Mouse (Mus musculus): Measurements from ENCODE around the gene Kcnk12. TPM values are rescaled to one million over a fixed set of nuclear protein-coding genes. Genes with fewer than 3 reads are reported as not detected.

The Kcnk12 gene
- polyA plus RNA-seq, 1 experiment from 2014 or later: not detected

DNA sequence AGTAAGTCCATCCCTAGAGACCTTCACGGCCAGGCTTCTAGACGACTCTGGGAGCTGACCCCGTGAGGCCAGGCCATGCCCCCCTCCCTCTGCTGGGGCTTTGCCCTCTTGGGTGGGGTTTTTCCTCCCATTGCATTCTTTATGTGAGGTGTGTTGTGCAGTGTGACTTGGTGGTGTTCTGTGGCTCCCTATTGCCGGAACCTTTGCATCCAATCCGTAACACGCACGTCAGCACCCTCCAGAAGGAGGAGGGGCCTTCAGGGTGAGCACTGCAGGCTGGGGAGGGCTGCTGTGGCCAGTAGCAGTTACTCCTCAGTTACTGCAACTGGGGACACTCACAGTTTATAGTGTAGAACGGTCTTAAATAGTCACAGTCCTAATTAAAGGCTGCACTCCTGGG lies 97.7 kb downstream of the Kcnk12 start:
- no peaks in the 10 kb centered on the region for H3K27me3 ChIP-seq (replicated peaks; ENCODE audit: control insufficient read depth, insufficient read depth, low read length)
- no peak overlapping the region for H3K4me2 ChIP-seq (ENCODE audit: low read depth, low read length)
- no peak overlapping the region for H3K27ac ChIP-seq (replicated peaks; ENCODE audit: low read depth, low read length)
- DNase-seq (ENCODE audit: low spot score) (no peak), ATAC-seq (ENCODE audit: low read depth) (no peak)
- H3K36me3 ChIP-seq (ENCODE audit: control insufficient read depth, insufficient read depth, low read length): peaks cover 52% of the 10 kb centered on the region; the same call in 1 of the 2 replicates
- H3K9me3 ChIP-seq (ENCODE audit: control insufficient read depth, low read length): no peaks in the 10 kb centered on the region
- H3K4me3 ChIP-seq (ENCODE audit: low read depth, low read length): no peak overlapping the region
- WGBS: 78% methylated on average over 8 of the region's 8 CpGs
- no peaks in the 10 kb centered on the region for H3K4me1 ChIP-seq (ENCODE audit: control insufficient read depth, insufficient read depth, low read length)
- H3K9ac ChIP-seq (ENCODE audit: low read depth, low read length): no peak overlapping the region

DNA sequence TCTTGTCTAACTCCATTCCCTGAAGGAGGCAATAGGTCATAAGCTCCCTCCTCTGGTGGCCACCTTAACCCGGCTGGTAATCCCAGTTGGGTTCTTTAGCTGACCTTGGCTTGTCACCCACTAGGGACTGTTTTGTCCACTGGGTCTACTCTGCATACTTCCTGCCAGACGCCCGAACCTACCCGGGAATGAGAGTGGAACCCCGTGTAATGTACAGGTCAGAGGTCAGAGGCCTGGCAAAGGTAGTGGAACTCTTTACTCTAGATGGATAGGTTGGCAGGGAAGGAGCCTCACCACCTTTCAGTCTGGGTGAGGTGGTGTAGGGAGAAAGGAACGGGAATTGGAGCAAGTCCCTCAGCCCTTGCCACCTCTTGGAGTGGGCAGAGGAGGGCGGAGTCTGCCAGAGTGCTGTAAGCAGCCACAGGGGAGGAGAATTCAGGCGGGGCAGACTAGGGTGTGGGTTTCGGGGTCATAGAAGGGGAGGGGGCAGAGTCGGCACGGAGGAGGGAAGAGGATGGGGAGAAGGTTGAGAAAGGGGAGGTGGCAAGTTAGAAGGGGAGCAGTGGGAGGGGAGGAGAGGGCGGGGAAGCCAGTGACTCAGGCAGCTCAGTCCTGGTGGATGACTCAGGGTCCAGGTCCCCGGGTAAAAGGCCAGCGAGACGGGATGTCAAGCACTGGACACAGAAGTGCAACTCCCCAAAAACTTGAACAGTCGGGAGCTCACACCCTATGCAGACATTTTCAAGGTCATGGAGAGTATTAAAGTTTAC lies 98.6 kb downstream of the Kcnk12 start:
- peaks cover 52% of the 10 kb centered on the region; the same call in 1 of the 2 replicates for H3K36me3 ChIP-seq (ENCODE audit: control insufficient read depth, insufficient read depth, low read length)
- H3K9ac ChIP-seq (ENCODE audit: low read depth, low read length): no peak overlapping the region
- H3K4me3 ChIP-seq (ENCODE audit: low read depth, low read length): no peak overlapping the region
- no peaks in the 10 kb centered on the region for H3K9me3 ChIP-seq (ENCODE audit: control insufficient read depth, low read length)
- no peak overlapping the region for H3K27ac ChIP-seq (replicated peaks; ENCODE audit: low read depth, low read length)
- 0 out of 2 replicates have a peak, but pooled peaks have one; percentile 18 for ATAC-seq (ENCODE audit: low read depth)
- WGBS: 76% methylated on average over 16 of the region's 16 CpGs
- no peak overlapping the region for H3K4me2 ChIP-seq (ENCODE audit: low read depth, low read length)
- no peaks in the 10 kb centered on the region for H3K27me3 ChIP-seq (replicated peaks; ENCODE audit: control insufficient read depth, insufficient read depth, low read length)
- no peaks in the 10 kb centered on the region for H3K4me1 ChIP-seq (ENCODE audit: control insufficient read depth, insufficient read depth, low read length)
- DNase-seq (ENCODE audit: low spot score): no peak

DNA sequence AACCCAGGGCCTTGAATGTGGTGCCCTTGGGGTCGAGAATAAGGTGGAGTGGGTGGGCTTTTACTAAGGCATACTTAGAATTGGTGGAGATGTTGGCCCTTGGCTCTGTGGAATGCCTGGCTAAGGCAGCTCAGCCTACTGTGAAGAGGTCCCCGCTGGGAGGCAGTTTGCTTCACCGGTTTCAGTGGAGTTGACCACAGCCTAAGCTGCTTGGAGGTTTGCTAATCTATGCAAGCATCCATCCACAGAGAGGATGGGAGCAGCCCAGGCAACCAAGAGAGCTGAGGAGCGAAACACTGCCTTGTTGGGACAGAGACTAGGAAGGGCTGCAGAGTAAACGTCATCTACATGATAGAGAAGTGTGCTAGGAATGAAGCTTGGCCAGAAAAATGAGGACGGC lies 101.0 kb downstream of the Kcnk12 start:
- Histone ChIP-seq H3K4me2 (ENCODE audit: low read depth, low read length) (no peak overlapping the region), H3K4me3 (ENCODE audit: low read depth, low read length) (no peak overlapping the region), H3K27me3 (replicated peaks; ENCODE audit: control insufficient read depth, insufficient read depth, low read length) (no peaks in the 10 kb centered on the region), H3K36me3 (ENCODE audit: control insufficient read depth, insufficient read depth, low read length) (peaks cover 48% of the 10 kb centered on the region; the same call in 1 of the 2 replicates), H3K4me1 (ENCODE audit: control insufficient read depth, insufficient read depth, low read length) (no peaks in the 10 kb centered on the region), H3K9me3 (ENCODE audit: control insufficient read depth, low read length) (no peaks in the 10 kb centered on the region), H3K27ac (replicated peaks; ENCODE audit: low read depth, low read length) (no peak overlapping the region), H3K9ac (ENCODE audit: low read depth, low read length) (no peak overlapping the region)
- 86% methylated on average over 6 of the region's 6 CpGs for WGBS
- DNase-seq (ENCODE audit: low spot score) (no peak), ATAC-seq (ENCODE audit: low read depth) (no peak)

DNA sequence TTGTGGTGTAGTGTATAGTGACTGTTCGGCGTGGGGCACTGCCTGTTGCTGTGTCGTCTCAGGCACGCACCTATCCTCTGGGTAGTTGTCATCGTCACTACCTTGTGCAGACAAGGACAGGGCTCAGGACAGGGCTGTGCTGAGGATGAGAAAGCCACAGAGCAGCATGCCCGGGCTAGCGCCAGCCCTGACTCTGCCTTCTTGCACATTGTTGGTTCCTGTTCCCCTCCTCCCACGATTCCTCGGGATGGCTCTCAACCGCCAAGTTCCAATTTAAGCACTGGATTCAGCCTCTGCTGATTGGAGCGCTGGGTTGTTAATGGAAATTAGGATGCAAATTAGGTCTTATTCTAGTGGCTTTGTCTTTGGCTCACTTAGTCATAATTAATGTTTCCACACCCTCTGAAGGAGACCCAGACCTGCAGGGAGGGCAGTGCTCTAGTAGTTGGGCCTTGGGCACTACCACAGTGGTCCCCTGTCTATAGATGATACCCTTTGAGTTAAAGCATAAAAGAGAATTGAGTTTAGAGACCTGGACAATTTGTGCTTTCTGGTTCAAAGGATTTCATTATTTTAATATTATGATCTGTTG lies 101.8 kb downstream of the Kcnk12 start:
- peaks cover 47% of the 10 kb centered on the region for H3K36me3 ChIP-seq (ENCODE audit: control insufficient read depth, insufficient read depth, low read length)
- no peaks in the 10 kb centered on the region for H3K4me1 ChIP-seq (ENCODE audit: control insufficient read depth, insufficient read depth, low read length)
- WGBS: 93% methylated on average over 11 of the region's 11 CpGs
- no peak overlapping the region for H3K27ac ChIP-seq (replicated peaks; ENCODE audit: low read depth, low read length)
- no peak overlapping the region for H3K4me3 ChIP-seq (ENCODE audit: low read depth, low read length)
- no peaks in the 10 kb centered on the region for H3K9me3 ChIP-seq (ENCODE audit: control insufficient read depth, low read length)
- H3K4me2 ChIP-seq (ENCODE audit: low read depth, low read length): no peak overlapping the region
- ATAC-seq (ENCODE audit: low read depth) (no peak), DNase-seq (ENCODE audit: low spot score) (no peak)
- H3K9ac ChIP-seq (ENCODE audit: low read depth, low read length): no peak overlapping the region
- no peaks in the 10 kb centered on the region for H3K27me3 ChIP-seq (replicated peaks; ENCODE audit: control insufficient read depth, insufficient read depth, low read length)

Other genes with a start within 250 kb of the Kcnk12 start
- 88.9 and 110 TPM in 2 replicates for gene Epcam, start 162.0 kb downstream of the Kcnk12 start, polyA plus RNA-seq (2014; fragmentation: Nextera tagmentation; extraction: Ambion mirVana)
- 31.7 and 41.1 TPM in 2 replicates for gene Msh2, start 125.7 kb downstream of the Kcnk12 start, polyA plus RNA-seq (2014; fragmentation: Nextera tagmentation; extraction: Ambion mirVana)
- not detected in 2 replicates for gene Rpl36-ps4, start 123.0 kb upstream of the Kcnk12 start, polyA plus RNA-seq (2014; fragmentation: Nextera tagmentation; extraction: Ambion mirVana)
- 38.5 and 45.4 TPM in 2 replicates for gene Msh6, start 177.1 kb upstream of the Kcnk12 start, polyA plus RNA-seq (2014; fragmentation: Nextera tagmentation; extraction: Ambion mirVana)